Mouse (Mus musculus) neural tube, embryonic 14.5 days (tissue): ENCODE results near the gene Urod. TPM values are rescaled to one million over a fixed set of nuclear protein-coding genes. Genes with fewer than 3 reads are reported as not detected.

Experiments
- ATAC-seq: fragments of 200-750 bp; cut with Nextera tagmentation; 2 replicates; pipeline ENCODE4 v1.8.0; 2017; ENCODE audit warnings: low read depth, mild to moderate bottlenecking, moderate TSS enrichment, moderate library complexity
- H3K27ac ChIP-seq: fragments of 300-500 bp; sonication (generic); 2 replicates; pipeline ENCODE4 v1.5.1; 2014; ENCODE audit warnings: low read depth, mild to moderate bottlenecking, control low read depth, low read length, moderate library complexity, mixed read lengths
- H3K27me3 ChIP-seq: fragments of 300-500 bp; sonication (generic); 2 replicates; pipeline ENCODE4 v1.6.1; 2014; ENCODE audit warnings: low read length; ENCODE audit not compliant: control insufficient read depth, insufficient read depth
- H3K36me3 ChIP-seq: fragments of 300-500 bp; sonication (generic); 2 replicates; pipeline ENCODE4 v1.6.1; 2014; ENCODE audit warnings: low read length, mixed read lengths; ENCODE audit not compliant: control insufficient read depth, insufficient read depth
- H3K4me1 ChIP-seq: fragments of 300-500 bp; sonication (generic); 2 replicates; pipeline ENCODE4 v1.6.1; 2014; ENCODE audit warnings: low read length; ENCODE audit not compliant: control insufficient read depth, insufficient read depth
- H3K4me2 ChIP-seq: fragments of 300-500 bp; sonication (generic); 2 replicates; pipeline ENCODE4 v1.6.1; 2014; ENCODE audit warnings: mild to moderate bottlenecking, low read depth, low read length, control low read depth
- H3K4me3 ChIP-seq: fragments of 300-500 bp; sonication (generic); 2 replicates; pipeline ENCODE4 v1.5.1; 2014; ENCODE audit warnings: low read depth, low read length, control low read depth, mixed read lengths
- H3K9ac ChIP-seq: fragments of 300-500 bp; sonication (generic); replicated peaks from 2 replicates; pipeline ENCODE4 v1.6.1; 2014; ENCODE audit warnings: low read depth, mild to moderate bottlenecking, control low read depth, low read length, mixed read lengths
- H3K9me3 ChIP-seq: fragments of 300-500 bp; sonication (generic); 2 replicates; pipeline ENCODE4 v1.6.1; 2016; ENCODE audit warnings: low read length; ENCODE audit not compliant: control insufficient read depth
- WGBS: fragments of 180-500 bp; shearing (Covaris S2); extraction: QIAGEN DNeasy Blood & Tissue Kit; methylation state at CpG from one replicate; pipeline ENCODE4 v1.1.7; 2014; 5-methylcytosine and 5-hydroxymethylcytosine counted together
- polyA plus RNA-seq: library from polyadenylated mRNA; unstranded; fragments of >200 nt; fragmentation: Nextera tagmentation; extraction: Ambion mirVana; gene quantifications from 2 replicates; pipeline ENCODE4 v1.2.1, GENCODE M21; 2014

Gene Urod
- polyA plus RNA-seq = 56.0 and 59.0 TPM in 2 replicates

DNA sequence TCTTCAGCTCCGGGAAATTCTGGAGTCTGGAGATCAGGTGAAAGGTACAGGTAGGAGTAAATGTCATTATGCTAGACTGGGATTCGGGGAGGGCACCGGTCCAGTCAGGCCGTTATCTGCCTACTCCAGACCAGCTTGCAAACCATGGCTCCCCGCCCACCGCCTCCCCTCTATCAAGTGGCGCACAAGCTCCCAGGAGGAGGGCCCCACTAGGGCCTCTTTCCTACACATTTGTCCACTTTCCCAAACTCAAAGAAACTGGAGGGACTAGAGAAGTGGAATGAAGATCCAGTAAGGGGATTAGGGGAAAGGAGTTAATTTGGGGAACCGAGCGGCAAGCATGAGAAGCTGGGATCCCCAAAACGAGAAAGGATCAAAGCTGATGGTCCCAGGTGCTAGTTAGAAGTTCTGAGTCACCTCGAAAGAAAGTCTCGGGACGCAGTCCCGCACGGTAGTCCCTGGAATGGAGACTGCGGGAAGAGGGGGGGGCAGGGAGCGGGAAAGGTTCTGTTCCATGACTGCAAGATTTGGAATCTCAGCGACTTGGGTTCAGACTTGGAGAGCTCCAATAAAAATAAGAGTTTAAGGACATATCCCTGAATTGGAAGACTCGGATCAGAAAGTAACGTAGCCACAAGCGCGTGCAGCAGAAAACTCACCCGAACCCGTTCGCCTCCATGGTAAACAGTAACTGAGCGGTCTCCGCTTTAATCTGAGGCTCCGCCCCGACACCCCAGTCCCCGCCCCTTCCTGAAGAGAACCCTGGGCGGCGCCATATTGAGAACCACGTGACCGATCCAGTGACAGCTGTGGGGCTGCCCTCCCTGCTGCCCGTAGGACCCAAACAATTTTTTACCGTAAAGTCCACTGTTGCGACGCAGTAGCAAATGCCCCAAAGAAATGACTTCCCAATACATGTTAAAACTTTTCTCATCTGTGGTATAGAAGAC lies at the start of gene Urod:
Gene Urod, minus strand, starts transcription at position 742 of the 950 bp plus-strand sequence.
- peaks cover 3% of the 10 kb centered on the region; the same call in 1 of the 2 replicates for H3K36me3 ChIP-seq
- H3K9me3 ChIP-seq = no peaks in the 10 kb centered on the region
- H3K4me3 ChIP-seq = peak within 1 kb of the TSS; percentile 97
- 2% methylated on average over 38 of the region's 38 CpGs for WGBS
- H3K27ac ChIP-seq = peak within 1 kb of the TSS; percentile 80
- peak within 1 kb of the TSS; percentile 96 for H3K4me2 ChIP-seq
- ATAC-seq = peak; percentile 90
- H3K4me1 ChIP-seq = peaks cover 17% of the 10 kb centered on the region
- H3K9ac ChIP-seq = peak within 1 kb of the TSS; percentile 80
- no peaks in the 10 kb centered on the region for H3K27me3 ChIP-seq

DNA sequence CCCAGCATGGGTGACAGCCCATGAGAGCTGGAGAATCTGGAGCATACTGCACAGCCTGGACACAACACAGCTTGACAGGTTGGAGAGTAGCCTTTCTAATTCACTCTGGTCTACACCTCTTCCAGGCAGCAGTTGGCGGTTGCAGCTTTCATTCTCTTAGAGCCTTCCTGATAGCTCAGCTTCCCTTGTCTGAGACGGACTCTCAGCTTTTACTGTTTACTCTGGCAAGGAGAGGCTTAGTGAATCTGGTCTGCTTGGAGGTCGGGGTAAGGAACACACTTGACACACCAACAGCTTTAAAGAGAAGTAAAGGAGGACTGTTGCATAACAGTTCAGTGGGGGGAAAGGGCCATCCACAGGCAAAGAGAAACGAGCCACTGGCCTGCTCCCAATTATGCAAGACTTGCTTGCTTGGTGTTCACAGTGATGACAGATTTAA lies 47.1 kb upstream of the Urod start:
- Histone ChIP-seq H3K9ac (no peak overlapping the region), H3K4me1 (peaks cover 16% of the 10 kb centered on the region), H3K27ac (no peak overlapping the region; the same call in 1 of the 2 replicates), H3K4me2 (no peak overlapping the region), H3K4me3 (no peak overlapping the region), H3K9me3 (no peaks in the 10 kb centered on the region), H3K36me3 (no peaks in the 10 kb centered on the region), H3K27me3 (no peaks in the 10 kb centered on the region)
- 59% methylated on average over 4 of the region's 4 CpGs for WGBS
- no peak for ATAC-seq

DNA sequence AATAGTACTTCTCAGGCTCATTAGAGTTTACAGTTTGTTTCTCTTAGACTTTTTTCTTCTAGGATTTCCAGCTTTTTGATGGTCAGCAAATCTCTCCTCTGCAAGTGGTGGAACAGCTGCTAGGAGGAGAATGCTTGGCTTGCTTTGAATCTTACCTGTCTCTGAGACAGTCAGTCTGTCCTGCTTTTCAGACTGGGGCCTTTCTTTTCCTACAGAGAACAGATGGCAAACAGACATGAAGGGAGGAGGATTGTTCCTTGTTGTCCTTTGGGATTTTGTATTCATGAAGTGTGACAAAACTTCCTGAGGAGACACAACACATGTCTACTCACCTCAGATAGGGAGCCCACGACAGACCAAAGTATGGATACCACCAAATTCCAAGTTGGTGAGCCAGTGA lies 46.6 kb upstream of the Urod start:
- no peak overlapping the region for H3K9ac ChIP-seq
- no peaks in the 10 kb centered on the region for H3K36me3 ChIP-seq
- no peak overlapping the region for H3K4me2 ChIP-seq
- peaks cover 16% of the 10 kb centered on the region for H3K4me1 ChIP-seq
- no peak overlapping the region for H3K4me3 ChIP-seq
- peak overlapping the region; percentile 69 for H3K27ac ChIP-seq
- no peak; the same call in 1 of the 2 replicates for ATAC-seq
- no peaks in the 10 kb centered on the region for H3K9me3 ChIP-seq
- 29% methylated on average over 1 of the region's 1 CpGs for WGBS
- H3K27me3 ChIP-seq = no peaks in the 10 kb centered on the region

DNA sequence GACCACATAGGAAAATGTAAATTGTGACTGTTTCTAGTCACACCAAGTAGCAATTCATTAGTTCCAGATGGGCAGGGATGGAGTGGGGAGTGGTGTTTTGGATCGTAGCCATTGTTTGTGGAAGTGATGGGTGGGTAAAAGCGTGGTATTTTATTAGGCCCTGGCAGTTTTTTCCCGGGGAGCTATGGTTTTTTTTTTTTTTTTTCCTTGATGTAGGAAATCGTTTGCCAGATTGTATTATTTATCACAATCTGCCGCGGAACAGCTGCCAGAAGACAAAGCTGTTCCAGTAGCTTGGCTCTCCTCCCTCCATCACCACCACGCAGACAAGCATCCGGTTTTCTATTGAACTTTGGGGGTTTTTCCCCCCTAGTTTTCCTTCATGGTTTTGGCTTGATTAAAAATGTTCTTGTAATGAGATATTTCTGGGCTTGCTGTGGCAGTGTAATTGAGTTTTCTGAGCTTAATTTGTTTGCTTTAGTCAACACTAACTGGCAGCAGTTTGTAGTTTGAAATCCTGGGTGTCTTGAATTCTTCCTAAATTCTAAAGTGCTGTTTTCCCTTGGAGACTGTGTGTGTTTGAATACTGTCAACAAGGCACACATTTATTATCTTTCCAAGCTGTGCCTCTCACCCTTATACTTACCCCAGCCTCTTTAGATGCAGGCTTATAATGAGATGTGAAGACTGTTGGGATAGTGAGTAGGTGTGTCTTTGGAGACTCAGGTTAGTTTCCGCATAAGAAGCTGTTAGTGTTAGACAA lies 45.9 kb upstream of the Urod start:
- WGBS = 13% methylated on average over 9 of the region's 9 CpGs
- Histone ChIP-seq H3K4me2 (no peak overlapping the region), H3K4me1 (peaks cover 16% of the 10 kb centered on the region), H3K27ac (peak overlapping the region; percentile 69), H3K9me3 (no peaks in the 10 kb centered on the region), H3K9ac (no peak overlapping the region), H3K27me3 (no peaks in the 10 kb centered on the region), H3K36me3 (no peaks in the 10 kb centered on the region), H3K4me3 (no peak overlapping the region)
- peak; percentile 66; the same call in 1 of the 2 replicates for ATAC-seq

DNA sequence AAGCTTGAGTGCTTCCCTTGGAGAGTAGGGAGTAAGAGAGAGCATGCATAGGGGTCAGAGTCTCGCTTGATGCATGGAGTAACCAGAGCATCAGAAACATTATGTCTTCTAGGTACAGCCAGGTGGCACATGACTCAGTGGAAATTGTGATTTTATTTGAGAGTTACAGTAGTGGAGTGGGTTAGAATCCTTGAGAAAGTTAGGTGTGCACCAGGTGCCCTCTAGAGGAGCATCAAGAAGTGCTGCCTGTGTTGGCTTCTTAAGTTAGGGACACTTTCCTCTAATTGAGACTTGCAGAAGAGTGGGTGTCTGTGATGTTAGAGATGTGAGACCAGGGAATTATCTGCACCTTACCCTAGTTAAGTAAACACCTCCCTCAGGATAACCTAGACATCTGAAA lies 36.9 kb upstream of the Urod start:
- H3K9me3 ChIP-seq = no peaks in the 10 kb centered on the region
- no peak for ATAC-seq
- no peaks in the 10 kb centered on the region for H3K27me3 ChIP-seq
- H3K4me3 ChIP-seq = no peak overlapping the region
- 94% methylated on average over 1 of the region's 1 CpGs for WGBS
- no peaks in the 10 kb centered on the region for H3K4me1 ChIP-seq
- no peaks in the 10 kb centered on the region for H3K36me3 ChIP-seq
- H3K9ac ChIP-seq = no peak overlapping the region
- H3K4me2 ChIP-seq = no peak overlapping the region
- H3K27ac ChIP-seq = no peak overlapping the region

DNA sequence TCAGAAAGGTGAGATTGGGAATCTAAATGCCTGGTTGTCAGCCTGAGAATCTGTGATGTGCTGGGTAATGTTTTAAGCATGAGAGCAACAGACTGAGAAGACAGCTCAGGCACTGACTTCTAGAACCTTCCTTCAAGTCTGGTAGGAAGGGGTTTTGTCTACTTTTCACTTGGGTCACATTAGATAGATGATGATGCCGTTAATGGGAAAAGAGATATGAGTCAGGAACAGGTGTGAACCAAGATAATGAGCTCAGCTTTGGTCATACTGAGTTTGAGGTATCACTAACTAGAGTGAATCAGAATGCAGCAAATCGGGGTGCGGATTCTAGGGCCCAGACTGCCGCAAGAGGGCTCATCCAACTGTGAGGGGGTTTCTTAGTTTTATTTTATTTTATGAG lies 29.3 kb upstream of the Urod start:
- no peak overlapping the region for H3K9ac ChIP-seq
- H3K4me2 ChIP-seq = no peak overlapping the region
- H3K9me3 ChIP-seq = no peaks in the 10 kb centered on the region
- no peaks in the 10 kb centered on the region for H3K27me3 ChIP-seq
- H3K4me1 ChIP-seq = peaks cover 7% of the 10 kb centered on the region
- 95% methylated on average over 4 of the region's 4 CpGs for WGBS
- H3K27ac ChIP-seq = no peak overlapping the region
- H3K4me3 ChIP-seq = no peak overlapping the region
- no peak for ATAC-seq
- H3K36me3 ChIP-seq = peaks cover 18% of the 10 kb centered on the region

DNA sequence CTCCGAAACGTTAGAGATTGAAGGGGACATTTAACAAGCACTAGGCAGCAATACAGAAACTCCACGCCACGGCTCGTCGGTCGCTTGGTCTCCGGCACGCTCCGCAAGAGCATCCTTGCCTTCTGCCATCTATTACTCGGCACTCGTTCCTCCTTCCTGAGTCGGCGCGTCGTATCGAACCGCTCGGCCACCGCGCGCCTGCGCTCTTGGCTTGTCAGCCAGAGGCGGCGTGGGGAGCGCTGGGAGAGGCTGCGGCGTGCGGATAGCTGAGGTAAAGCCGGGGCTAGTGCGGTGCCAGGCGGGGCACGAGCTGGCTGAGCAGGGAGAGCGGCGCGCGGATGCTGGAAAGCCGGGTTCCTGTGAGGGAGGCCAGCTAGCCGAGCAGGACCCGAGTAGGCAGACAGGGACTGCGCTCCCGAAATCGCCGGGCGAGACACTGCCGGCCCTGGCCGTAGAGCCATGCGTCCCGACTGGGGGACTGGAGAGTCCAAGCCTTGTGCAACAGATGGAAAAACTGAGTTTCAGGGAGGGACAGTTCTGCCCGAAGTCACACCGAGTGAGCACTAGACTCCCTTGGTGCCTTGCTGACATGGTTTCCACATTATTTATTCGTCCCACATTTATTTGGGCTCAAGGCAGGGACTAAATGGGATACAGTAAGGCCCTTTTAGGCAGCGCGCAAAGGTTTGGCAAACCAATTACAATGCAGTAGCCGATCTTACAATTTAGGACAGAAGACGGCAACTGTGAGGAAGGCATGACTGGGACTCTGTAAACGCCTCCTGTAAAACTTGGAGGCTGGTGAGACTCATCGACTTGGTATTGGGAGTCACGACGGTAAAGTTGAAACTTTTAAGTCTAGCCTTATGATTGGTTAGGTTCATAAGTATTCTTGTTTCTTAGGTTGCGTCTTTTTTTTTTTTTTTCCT lies 25.3 kb upstream of the Urod start, which contains the start of gene Eif2b3:
Gene Eif2b3, plus strand, starts transcription at position 197 of the 929 bp plus-strand sequence.
- Histone ChIP-seq H3K9ac (peak within 1 kb of the TSS; percentile 63), H3K27ac (no peak within 1 kb of the TSS), H3K4me2 (peak within 1 kb of the TSS; percentile 60), H3K27me3 (no peaks in the 10 kb centered on the region), H3K36me3 (peaks cover 18% of the 10 kb centered on the region), H3K4me3 (peak within 1 kb of the TSS; percentile 63), H3K4me1 (peaks cover 7% of the 10 kb centered on the region), H3K9me3 (no peaks in the 10 kb centered on the region)
- 2% methylated on average over 60 of the region's 61 CpGs for WGBS
- ATAC-seq = peak; percentile 98

DNA sequence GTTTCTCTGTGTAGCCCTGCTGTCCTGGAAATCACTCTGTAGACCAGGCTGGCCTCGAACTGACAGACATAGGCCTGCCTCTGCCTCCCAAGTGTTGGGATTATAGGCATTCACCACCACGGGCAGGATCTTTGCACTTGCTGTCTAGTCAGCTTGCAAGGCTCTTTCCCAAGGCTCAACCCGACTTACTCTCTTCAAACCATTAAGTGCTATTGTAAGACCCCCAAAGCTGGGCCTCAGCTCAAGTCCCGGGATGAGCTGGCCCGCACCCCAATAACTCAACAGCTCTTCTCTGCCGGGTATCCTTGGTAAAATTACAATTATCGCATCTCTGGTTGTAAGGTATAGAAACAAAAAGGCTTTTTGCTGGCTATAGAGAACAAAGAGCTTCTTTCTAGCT lies 24.1 kb upstream of the Urod start:
- H3K36me3 ChIP-seq = peaks cover 13% of the 10 kb centered on the region
- no peak overlapping the region for H3K4me3 ChIP-seq
- H3K4me1 ChIP-seq = peaks cover 7% of the 10 kb centered on the region
- H3K9me3 ChIP-seq = no peaks in the 10 kb centered on the region
- H3K27ac ChIP-seq = no peak overlapping the region
- no peak for ATAC-seq
- no peaks in the 10 kb centered on the region for H3K27me3 ChIP-seq
- WGBS = 88% methylated on average over 7 of the region's 7 CpGs
- no peak overlapping the region for H3K9ac ChIP-seq
- H3K4me2 ChIP-seq = no peak overlapping the region
